Mouse (Mus musculus): ENCODE measurements around the gene Olfr330. TPM values are rescaled to one million over a fixed set of nuclear protein-coding genes. Genes with fewer than 3 reads are reported as not detected.
"Not testable (repeated sequence)": the region's sequence is repeated elsewhere in the genome, so short reads cannot be mapped to it uniquely, and the experiment has no call there.

Gene Olfr330
- polyA plus RNA-seq, 1 experiment from 2014 or later, result not detected

DNA sequence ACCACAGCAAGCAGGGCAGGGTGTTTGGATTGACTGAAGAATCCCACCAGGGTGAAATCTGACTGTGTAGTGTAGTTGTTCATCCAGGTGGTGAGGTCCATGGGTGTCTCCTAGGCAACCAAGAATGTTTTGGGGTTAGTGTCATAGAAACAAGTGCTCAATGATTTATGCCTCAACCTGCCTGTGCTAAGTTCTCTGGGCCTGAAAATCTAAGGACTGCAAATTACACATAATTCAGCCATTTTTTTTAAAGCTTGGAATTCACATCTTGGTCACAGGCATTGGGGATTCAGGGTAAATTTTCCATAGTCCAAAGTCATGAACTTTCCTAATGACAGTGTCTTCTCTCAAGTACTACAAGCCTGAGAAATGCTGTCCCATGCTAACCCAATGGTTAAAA is 32.2 kb downstream of the Olfr330 start, which contains the start of gene Olfr331:
Gene Olfr331 (minus strand): TSS at position 101 of the 400 bp plus-strand sequence.
- not testable (repeated sequence) for H3K4me3 ChIP-seq (ENCODE audit: low read depth, low read length); H3K36me3 ChIP-seq (ENCODE audit: control insufficient read depth, insufficient read depth, low read length); H3K9ac ChIP-seq (ENCODE audit: low read length); DNase-seq (ENCODE audit: low spot score); H3K27ac ChIP-seq (ENCODE audit: low read depth, low read length); H3K27me3 ChIP-seq (ENCODE audit: control insufficient read depth, insufficient read depth, low read length); H3K4me1 ChIP-seq (replicated peaks; ENCODE audit: control insufficient read depth, insufficient read depth, low read length); H3K4me2 ChIP-seq (ENCODE audit: low read depth, low read length, severe bottlenecking); H3K9me3 ChIP-seq (ENCODE audit: control insufficient read depth, low read length); ATAC-seq (replicated peaks; ENCODE audit: low FRiP score)

GRCm38 (mm10) chr11:58499290-58499689 is 35.3 kb downstream of the Olfr330 start:
- Histone ChIP-seq H3K9ac (ENCODE audit: low read length) (no peak overlapping the region), H3K27me3 (ENCODE audit: control insufficient read depth, insufficient read depth, low read length) (no peaks in the 10 kb centered on the region), H3K36me3 (ENCODE audit: control insufficient read depth, insufficient read depth, low read length) (no peaks in the 10 kb centered on the region), H3K4me2 (ENCODE audit: low read depth, low read length, severe bottlenecking) (no peak overlapping the region), H3K4me1 (replicated peaks; ENCODE audit: control insufficient read depth, insufficient read depth, low read length) (no peaks in the 10 kb centered on the region), H3K27ac (ENCODE audit: low read depth, low read length) (no peak overlapping the region), H3K4me3 (ENCODE audit: low read depth, low read length) (no peak overlapping the region), H3K9me3 (ENCODE audit: control insufficient read depth, low read length) (no peaks in the 10 kb centered on the region)
- 63% methylated on average over 3 of the region's 3 CpGs for WGBS
- no peak for ATAC-seq (replicated peaks; ENCODE audit: low FRiP score)
- DNase-seq (ENCODE audit: low spot score), result no peak

- no peak overlapping the region for H3K4me3 ChIP-seq (ENCODE audit: low read depth, low read length)
- no peak for ATAC-seq (replicated peaks; ENCODE audit: low FRiP score)
Measured at GRCm38 (mm10) chr11:58498761-58499160, 35.9 kb downstream of the Olfr330 start.

DNA sequence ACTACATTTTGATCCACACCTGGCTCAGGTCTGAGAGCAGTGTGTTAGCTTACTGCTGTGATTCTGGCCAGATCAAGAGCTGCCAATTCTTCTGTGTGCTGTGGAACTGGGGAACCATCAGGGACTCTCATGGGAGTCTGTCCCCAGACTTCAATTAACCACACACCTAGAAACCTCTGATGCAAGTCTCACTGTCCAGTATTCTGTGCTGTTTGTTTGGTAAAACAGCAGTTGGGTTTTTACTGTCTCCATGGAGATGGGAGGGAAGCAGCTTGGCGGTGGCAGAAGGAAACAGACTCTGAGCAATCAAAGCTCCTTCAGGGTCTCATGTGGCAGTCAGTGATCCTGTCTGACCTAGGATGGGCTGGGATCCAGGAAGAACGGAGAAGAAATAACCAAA is 42.2 kb downstream of the Olfr330 start, which contains the start of gene Olfr332:
Gene Olfr332 (minus strand): TSS at position 101 of the 400 bp plus-strand sequence.
- ATAC-seq (replicated peaks; ENCODE audit: low FRiP score), result no peak
- H3K4me1 ChIP-seq (replicated peaks; ENCODE audit: control insufficient read depth, insufficient read depth, low read length), result no peaks in the 10 kb centered on the region
- WGBS, result 96% methylated on average over 2 of the region's 2 CpGs
- no peaks in the 10 kb centered on the region for H3K27me3 ChIP-seq (ENCODE audit: control insufficient read depth, insufficient read depth, low read length)
- H3K4me3 ChIP-seq (ENCODE audit: low read depth, low read length), result no peak within 1 kb of the TSS
- H3K9me3 ChIP-seq (ENCODE audit: control insufficient read depth, low read length), result no peaks in the 10 kb centered on the region
- no peak for DNase-seq (ENCODE audit: low spot score)
- no peak within 1 kb of the TSS for H3K27ac ChIP-seq (ENCODE audit: low read depth, low read length)
- H3K9ac ChIP-seq (ENCODE audit: low read length), result no peak within 1 kb of the TSS
- H3K36me3 ChIP-seq (ENCODE audit: control insufficient read depth, insufficient read depth, low read length), result no peaks in the 10 kb centered on the region
- no peak within 1 kb of the TSS for H3K4me2 ChIP-seq (ENCODE audit: low read depth, low read length, severe bottlenecking)

More at GRCm38 (mm10) chr11:58498761-58499160, 35.9 kb downstream of the Olfr330 start:
- no peak overlapping the region for H3K9ac ChIP-seq (ENCODE audit: low read length)
- no peak overlapping the region for H3K4me2 ChIP-seq (ENCODE audit: low read depth, low read length, severe bottlenecking)
- no peaks in the 10 kb centered on the region for H3K4me1 ChIP-seq (replicated peaks; ENCODE audit: control insufficient read depth, insufficient read depth, low read length)
- no peak for DNase-seq (ENCODE audit: low spot score)
- WGBS, result 85% methylated on average over 9 of the region's 9 CpGs
- no peaks in the 10 kb centered on the region for H3K27me3 ChIP-seq (ENCODE audit: control insufficient read depth, insufficient read depth, low read length)
- no peaks in the 10 kb centered on the region for H3K9me3 ChIP-seq (ENCODE audit: control insufficient read depth, low read length)
- no peaks in the 10 kb centered on the region for H3K36me3 ChIP-seq (ENCODE audit: control insufficient read depth, insufficient read depth, low read length)
- no peak overlapping the region for H3K27ac ChIP-seq (ENCODE audit: low read depth, low read length)

Other genes starting within 250 kb of the Olfr330 start
- gene Zfp692, start 227.8 kb downstream of the Olfr330 start, polyA plus RNA-seq (2014; fragmentation: Nextera tagmentation; extraction: Ambion mirVana), result 17.4 and 20.0 TPM in 2 replicates
- 30.6 and 33.2 TPM in 2 replicates for gene Zfp672, start 204.5 kb downstream of the Olfr330 start, polyA plus RNA-seq (2014; fragmentation: Nextera tagmentation; extraction: Ambion mirVana)
- gene Sh3bp5l, start 204.1 kb downstream of the Olfr330 start, polyA plus RNA-seq (2014; fragmentation: Nextera tagmentation; extraction: Ambion mirVana), result 36.7 and 41.0 TPM in 2 replicates
- gene Lypd8, start 155.8 kb downstream of the Olfr330 start, polyA plus RNA-seq (2014; fragmentation: Nextera tagmentation; extraction: Ambion mirVana), result not detected in 2 replicates
- not detected in 2 replicates for gene 1810065E05Rik, start 113.7 kb downstream of the Olfr330 start, polyA plus RNA-seq (2014; fragmentation: Nextera tagmentation; extraction: Ambion mirVana)
- gene Gm12253, start 102.3 kb downstream of the Olfr330 start, polyA plus RNA-seq (2014; fragmentation: Nextera tagmentation; extraction: Ambion mirVana), result not detected in 2 replicates
- gene Lypd9, start 81.9 kb downstream of the Olfr330 start, polyA plus RNA-seq (2014; fragmentation: Nextera tagmentation; extraction: Ambion mirVana), result not detected in 2 replicates
- not detected in 2 replicates for gene Olfr30, start 72.6 kb downstream of the Olfr330 start, polyA plus RNA-seq (2014; fragmentation: Nextera tagmentation; extraction: Ambion mirVana)
- not detected in 2 replicates for gene Olfr332, start 42.3 kb downstream of the Olfr330 start, polyA plus RNA-seq (2014; fragmentation: Nextera tagmentation; extraction: Ambion mirVana)
- not detected in 2 replicates for gene Olfr331, start 32.3 kb downstream of the Olfr330 start, polyA plus RNA-seq (2014; fragmentation: Nextera tagmentation; extraction: Ambion mirVana)
- gene Olfr329-ps, start 11.6 kb upstream of the Olfr330 start, polyA plus RNA-seq (2014; fragmentation: Nextera tagmentation; extraction: Ambion mirVana), result not detected in 2 replicates
- gene Olfr328, start 20.8 kb upstream of the Olfr330 start, polyA plus RNA-seq (2014; fragmentation: Nextera tagmentation; extraction: Ambion mirVana), result 0.07 and 0.12 TPM in 2 replicates
- not detected in 2 replicates for gene Olfr224, start 35.7 kb upstream of the Olfr330 start, polyA plus RNA-seq (2014; fragmentation: Nextera tagmentation; extraction: Ambion mirVana)
- gene Olfr325, start 42.9 kb upstream of the Olfr330 start, polyA plus RNA-seq (2014; fragmentation: Nextera tagmentation; extraction: Ambion mirVana), result not detected in 2 replicates
- not detected in 2 replicates for gene Olfr324, start 60.3 kb upstream of the Olfr330 start, polyA plus RNA-seq (2014; fragmentation: Nextera tagmentation; extraction: Ambion mirVana)
- not detected in 2 replicates for gene 2210407C18Rik, start 81.2 kb upstream of the Olfr330 start, polyA plus RNA-seq (2014; fragmentation: Nextera tagmentation; extraction: Ambion mirVana)
- gene Olfr323, start 95.7 kb upstream of the Olfr330 start, polyA plus RNA-seq (2014; fragmentation: Nextera tagmentation; extraction: Ambion mirVana), result not detected in 2 replicates
- 0.55 and 0.60 TPM in 2 replicates for gene Trim58, start 105.6 kb upstream of the Olfr330 start, polyA plus RNA-seq (2014; fragmentation: Nextera tagmentation; extraction: Ambion mirVana)
- not detected in 2 replicates for gene Olfr322, start 123.9 kb upstream of the Olfr330 start, polyA plus RNA-seq (2014; fragmentation: Nextera tagmentation; extraction: Ambion mirVana)
- not detected in 2 replicates for gene Olfr320, start 146.3 kb upstream of the Olfr330 start, polyA plus RNA-seq (2014; fragmentation: Nextera tagmentation; extraction: Ambion mirVana)
- not detected in 2 replicates for gene Olfr319, start 164.3 kb upstream of the Olfr330 start, polyA plus RNA-seq (2014; fragmentation: Nextera tagmentation; extraction: Ambion mirVana)
- gene Olfr318, start 189.2 kb upstream of the Olfr330 start, polyA plus RNA-seq (2014; fragmentation: Nextera tagmentation; extraction: Ambion mirVana), result not detected in 2 replicates
- gene Olfr317, start 204.4 kb upstream of the Olfr330 start, polyA plus RNA-seq (2014; fragmentation: Nextera tagmentation; extraction: Ambion mirVana), result not detected in 2 replicates
- gene Olfr316, start 217.9 kb upstream of the Olfr330 start, polyA plus RNA-seq (2014; fragmentation: Nextera tagmentation; extraction: Ambion mirVana), result not detected in 2 replicates
- not detected in 2 replicates for gene Olfr315, start 238.4 kb upstream of the Olfr330 start, polyA plus RNA-seq (2014; fragmentation: Nextera tagmentation; extraction: Ambion mirVana)
- gene Olfr314, start 248.1 kb upstream of the Olfr330 start, polyA plus RNA-seq (2014; fragmentation: Nextera tagmentation; extraction: Ambion mirVana), result not detected in 2 replicates